Mouse (Mus musculus) forebrain, embryonic 13.5 days (tissue): ENCODE measurements around the gene Syf2. TPM values are rescaled to one million over a fixed set of nuclear protein-coding genes. Genes with fewer than 3 reads are reported as not detected.

Source experiments
- ATAC-seq: fragments of 200-750 bp; cut with Nextera tagmentation; 2 replicates; pipeline ENCODE4 v1.8.0; 2017
- H3K27ac ChIP-seq: fragments of 300-500 bp; sonication (generic); 2 replicates; pipeline ENCODE4 v1.5.1; 2015; ENCODE audit warnings: inconsistent platforms, mild to moderate bottlenecking, moderate library complexity
- H3K27me3 ChIP-seq: fragments of 300-500 bp; sonication (generic); 2 replicates; pipeline ENCODE4 v1.6.1; 2015; ENCODE audit warnings: mild to moderate bottlenecking, inconsistent platforms
- H3K36me3 ChIP-seq: fragments of 300-500 bp; sonication (generic); 2 replicates; pipeline ENCODE4 v1.6.1; 2015; ENCODE audit warnings: mild to moderate bottlenecking, inconsistent platforms; ENCODE audit not compliant: poor library complexity, severe bottlenecking
- H3K4me1 ChIP-seq: fragments of 300-500 bp; sonication (generic); 2 replicates; pipeline ENCODE4 v1.6.1; 2015; ENCODE audit warnings: inconsistent platforms
- H3K4me2 ChIP-seq: fragments of 300-500 bp; sonication (generic); 2 replicates; pipeline ENCODE4 v1.6.1; 2015; ENCODE audit warnings: inconsistent platforms, mild to moderate bottlenecking, moderate library complexity
- H3K4me3 ChIP-seq: fragments of 300-500 bp; sonication (generic); 2 replicates; pipeline ENCODE4 v1.5.1; 2015; ENCODE audit warnings: mild to moderate bottlenecking, inconsistent platforms
- H3K9ac ChIP-seq: fragments of 300-500 bp; sonication (generic); 2 replicates; pipeline ENCODE4 v1.6.1; 2015; ENCODE audit warnings: mild to moderate bottlenecking, inconsistent platforms
- H3K9me3 ChIP-seq: fragments of 300-500 bp; sonication (generic); replicated peaks from 2 replicates; pipeline ENCODE4 v1.6.1; 2016; ENCODE audit warnings: inconsistent platforms
- WGBS: fragments of 180-500 bp; shearing (Covaris S2); methylation state at CpG from one replicate; pipeline ENCODE4 v1.1.7; 2015; 5-methylcytosine and 5-hydroxymethylcytosine counted together
- polyA plus RNA-seq: library from polyadenylated mRNA; unstranded; fragments of >200 nt; fragmentation: Nextera tagmentation; extraction: Ambion mirVana; gene quantifications from 2 replicates; pipeline ENCODE4 v1.2.1, GENCODE M21; 2015

The Syf2 gene
- polyA plus RNA-seq, 1 experiment from 2014 or later = 79.1 TPM

- peaks cover 9% of the 10 kb centered on the region for H3K27me3 ChIP-seq
- no peaks in the 10 kb centered on the region for H3K36me3 ChIP-seq
- peaks cover 14% of the 10 kb centered on the region for H3K4me1 ChIP-seq
- H3K4me2 ChIP-seq = no peak overlapping the region
- no peaks in the 10 kb centered on the region for H3K9me3 ChIP-seq
- H3K27ac ChIP-seq = no peak overlapping the region
- H3K4me3 ChIP-seq = no peak overlapping the region
- 83% methylated on average over 2 of the region's 2 CpGs for WGBS
- ATAC-seq = no peak
- H3K9ac ChIP-seq = no peak overlapping the region
These were observed 24.5 kb downstream of the Syf2 start for GRCm38 (mm10) chr4:134955196-134955595.

- peaks cover 10% of the 10 kb centered on the region for H3K27me3 ChIP-seq
- ATAC-seq = no peak
- no peaks in the 10 kb centered on the region for H3K36me3 ChIP-seq
- no peak overlapping the region for H3K4me3 ChIP-seq
- H3K4me2 ChIP-seq = no peak overlapping the region
- H3K9ac ChIP-seq = no peak overlapping the region
- no peaks in the 10 kb centered on the region for H3K9me3 ChIP-seq
- H3K27ac ChIP-seq = no peak overlapping the region
- 76% methylated on average over 3 of the region's 3 CpGs for WGBS
- peaks cover 8% of the 10 kb centered on the region for H3K4me1 ChIP-seq
These were observed 25.1 kb downstream of the Syf2 start for GRCm38 (mm10) chr4:134955845-134956244.

GRCm38 (mm10) chr4:134956328-134956727 is 25.6 kb downstream of the Syf2 start:
- H3K4me3 ChIP-seq = no peak overlapping the region
- peaks cover 13% of the 10 kb centered on the region for H3K27me3 ChIP-seq
- ATAC-seq = no peak
- H3K27ac ChIP-seq = no peak overlapping the region
- 0 out of 2 replicates have a peak, but pooled peaks cover 7% of the 10 kb centered on the region for H3K4me1 ChIP-seq
- no peaks in the 10 kb centered on the region for H3K9me3 ChIP-seq
- H3K9ac ChIP-seq = no peak overlapping the region
- H3K36me3 ChIP-seq = no peaks in the 10 kb centered on the region
- no peak overlapping the region for H3K4me2 ChIP-seq
- 18% methylated on average over 3 of the region's 3 CpGs for WGBS

- H3K9ac ChIP-seq = no peak overlapping the region
- no peak overlapping the region for H3K27ac ChIP-seq
- WGBS = 25% methylated on average over 19 of the region's 19 CpGs
- ATAC-seq = no peak
- H3K4me2 ChIP-seq = peak overlapping the region; percentile 22; the same call in 1 of the 2 replicates
- H3K4me1 ChIP-seq = no peaks in the 10 kb centered on the region
- no peak overlapping the region for H3K4me3 ChIP-seq
- peaks cover 9% of the 10 kb centered on the region for H3K27me3 ChIP-seq
- H3K36me3 ChIP-seq = no peaks in the 10 kb centered on the region
- no peaks in the 10 kb centered on the region for H3K9me3 ChIP-seq
These were observed 32.5 kb downstream of the Syf2 start for GRCm38 (mm10) chr4:134963021-134963776.

GRCm38 (mm10) chr4:134967887-134968604 is 37.3 kb downstream of the Syf2 start:
- Histone ChIP-seq H3K9me3 (no peaks in the 10 kb centered on the region), H3K27ac (no peak overlapping the region), H3K4me3 (no peak overlapping the region), H3K36me3 (no peaks in the 10 kb centered on the region), H3K9ac (no peak overlapping the region), H3K27me3 (no peaks in the 10 kb centered on the region), H3K4me1 (no peaks in the 10 kb centered on the region), H3K4me2 (no peak overlapping the region)
- WGBS = 84% methylated on average over 20 of the region's 20 CpGs
- ATAC-seq = no peak

GRCm38 (mm10) chr4:134968605-134968976 is 37.9 kb downstream of the Syf2 start:
- H3K9me3 ChIP-seq = no peaks in the 10 kb centered on the region
- no peak overlapping the region for H3K27ac ChIP-seq
- 86% methylated on average over 18 of the region's 18 CpGs for WGBS
- no peak overlapping the region for H3K4me2 ChIP-seq
- H3K4me3 ChIP-seq = no peak overlapping the region
- H3K27me3 ChIP-seq = no peaks in the 10 kb centered on the region
- H3K36me3 ChIP-seq = no peaks in the 10 kb centered on the region
- no peaks in the 10 kb centered on the region for H3K4me1 ChIP-seq
- H3K9ac ChIP-seq = no peak overlapping the region
- ATAC-seq = no peak

- Histone ChIP-seq H3K36me3 (no peaks in the 10 kb centered on the region), H3K4me1 (peaks cover 8% of the 10 kb centered on the region; the same call in 1 of the 2 replicates), H3K27ac (peak overlapping the region; percentile 32), H3K9ac (no peak overlapping the region), H3K4me2 (peak overlapping the region; percentile 33), H3K27me3 (no peaks in the 10 kb centered on the region), H3K4me3 (no peak overlapping the region), H3K9me3 (no peaks in the 10 kb centered on the region)
- WGBS = 16% methylated on average over 14 of the region's 14 CpGs
- ATAC-seq = peak; percentile 53; the same call in 1 of the 2 replicates
These were observed 44.7 kb downstream of the Syf2 start for GRCm38 (mm10) chr4:134975261-134975928.

- H3K9me3 ChIP-seq = no peaks in the 10 kb centered on the region
- H3K36me3 ChIP-seq = no peaks in the 10 kb centered on the region
- H3K27me3 ChIP-seq = no peaks in the 10 kb centered on the region
- H3K9ac ChIP-seq = no peak overlapping the region
- H3K4me1 ChIP-seq = peaks cover 8% of the 10 kb centered on the region; the same call in 1 of the 2 replicates
- H3K4me3 ChIP-seq = no peak overlapping the region
- 93% methylated on average over 4 of the region's 4 CpGs for WGBS
- no peak for ATAC-seq
- no peak overlapping the region for H3K4me2 ChIP-seq
- peak overlapping the region; percentile 32 for H3K27ac ChIP-seq
These were observed 45.2 kb downstream of the Syf2 start for GRCm38 (mm10) chr4:134975929-134976308.

- H3K4me3 ChIP-seq = no peak overlapping the region
- WGBS = 67% methylated on average over 8 of the region's 8 CpGs
These were observed 48.2 kb downstream of the Syf2 start for GRCm38 (mm10) chr4:134978930-134979329.

GRCm38 (mm10) chr4:134981959-134982431 is 51.3 kb downstream of the Syf2 start:
- H3K27me3 ChIP-seq = no peaks in the 10 kb centered on the region
- 67% methylated on average over 7 of the region's 7 CpGs for WGBS
- no peak overlapping the region for H3K27ac ChIP-seq
- ATAC-seq = no peak
- H3K4me1 ChIP-seq = 0 out of 2 replicates have a peak, but pooled peaks cover 4% of the 10 kb centered on the region
- no peak overlapping the region for H3K9ac ChIP-seq
- H3K4me2 ChIP-seq = no peak overlapping the region
- H3K36me3 ChIP-seq = no peaks in the 10 kb centered on the region
- no peaks in the 10 kb centered on the region for H3K9me3 ChIP-seq
- no peak overlapping the region for H3K4me3 ChIP-seq

More at GRCm38 (mm10) chr4:134978930-134979329, 48.2 kb downstream of the Syf2 start:
- H3K4me2 ChIP-seq = no peak overlapping the region
- no peak for ATAC-seq
- no peak overlapping the region for H3K27ac ChIP-seq
- no peaks in the 10 kb centered on the region for H3K27me3 ChIP-seq
- H3K4me1 ChIP-seq = peaks cover 11% of the 10 kb centered on the region; the same call in 1 of the 2 replicates
- no peaks in the 10 kb centered on the region for H3K36me3 ChIP-seq
- no peaks in the 10 kb centered on the region for H3K9me3 ChIP-seq
- H3K9ac ChIP-seq = no peak overlapping the region

- Histone ChIP-seq H3K4me2 (no peak overlapping the region), H3K27ac (no peak overlapping the region), H3K9me3 (no peaks in the 10 kb centered on the region), H3K9ac (no peak overlapping the region), H3K4me3 (no peak overlapping the region), H3K4me1 (0 out of 2 replicates have a peak, but pooled peaks cover 4% of the 10 kb centered on the region), H3K36me3 (no peaks in the 10 kb centered on the region), H3K27me3 (no peaks in the 10 kb centered on the region)
- ATAC-seq = no peak
- 57% methylated on average over 5 of the region's 5 CpGs for WGBS
These were observed 52.4 kb downstream of the Syf2 start for GRCm38 (mm10) chr4:134983136-134983535.

GRCm38 (mm10) chr4:134984555-134984954 is 53.9 kb downstream of the Syf2 start:
- Histone ChIP-seq H3K27me3 (no peaks in the 10 kb centered on the region), H3K4me2 (no peak overlapping the region), H3K27ac (no peak overlapping the region), H3K36me3 (no peaks in the 10 kb centered on the region), H3K4me3 (no peak overlapping the region), H3K9me3 (no peaks in the 10 kb centered on the region), H3K9ac (no peak overlapping the region), H3K4me1 (peaks cover 5% of the 10 kb centered on the region)
- ATAC-seq = no peak
- 79% methylated on average over 3 of the region's 3 CpGs for WGBS
